Mouse (Mus musculus) urinary bladder, adult 2 months (tissue): Measurements from ENCODE around the gene Tcp11l1. TPM values are rescaled to one million over a fixed set of nuclear protein-coding genes. Genes with fewer than 3 reads are reported as not detected.

Experiments
- DNase-seq: peaks from one replicate; pipeline ENCODE4 v3.0.0; 2022; ENCODE audit warnings: low spot score
- polyA plus RNA-seq: library from polyadenylated mRNA; depleted of rRNA; stranded (reverse); fragments of >200 nt; gene quantifications from 2 replicates; pipeline ENCODE4 v1.2.3, GENCODE M21; 2012

Tcp11l1 gene
- polyA plus RNA-seq, 1 experiment = 13.8 TPM

- no peak for DNase-seq
Measured at GRCm38 (mm10) chr2:104712486-104712809, 479 bp upstream of the Tcp11l1 start.

GRCm38 (mm10) chr2:104710670-104711370, 1.1 kb downstream of the Tcp11l1 start:
- DNase-seq = no peak

- DNase-seq = no peak
Measured at GRCm38 (mm10) chr2:104709786-104710337, 2.1 kb downstream of the Tcp11l1 start.

- DNase-seq = no peak
Measured at GRCm38 (mm10) chr2:104704355-104704754, 7.6 kb downstream of the Tcp11l1 start.

GRCm38 (mm10) chr2:104703158-104703557, 8.8 kb downstream of the Tcp11l1 start:
- DNase-seq = no peak

GRCm38 (mm10) chr2:104699659-104700058, 12.3 kb downstream of the Tcp11l1 start:
- no peak for DNase-seq

GRCm38 (mm10) chr2:104692551-104692950, 19.4 kb downstream of the Tcp11l1 start:
- no peak for DNase-seq

- no peak for DNase-seq
Measured at GRCm38 (mm10) chr2:104690720-104691119, 21.2 kb downstream of the Tcp11l1 start.

GRCm38 (mm10) chr2:104688724-104689123, 23.2 kb downstream of the Tcp11l1 start:
- DNase-seq = no peak

GRCm38 (mm10) chr2:104688321-104688720, 23.6 kb downstream of the Tcp11l1 start:
- DNase-seq = no peak

- DNase-seq = no peak
Measured at GRCm38 (mm10) chr2:104687261-104687660, 24.7 kb downstream of the Tcp11l1 start.

GRCm38 (mm10) chr2:104685418-104685817, 26.6 kb downstream of the Tcp11l1 start:
- peak; percentile 53 for DNase-seq

GRCm38 (mm10) chr2:104684771-104685170, 27.2 kb downstream of the Tcp11l1 start:
- no peak for DNase-seq

GRCm38 (mm10) chr2:104677326-104677725, 34.6 kb downstream of the Tcp11l1 start:
- DNase-seq = no peak

GRCm38 (mm10) chr2:104671724-104672123, 40.2 kb downstream of the Tcp11l1 start:
- no peak for DNase-seq

- no peak for DNase-seq
Measured at GRCm38 (mm10) chr2:104669122-104669804, 42.7 kb downstream of the Tcp11l1 start.

GRCm38 (mm10) chr2:104663372-104664100, 48.4 kb downstream of the Tcp11l1 start:
- DNase-seq = no peak

- DNase-seq = no peak
Measured at GRCm38 (mm10) chr2:104658659-104659058, 53.3 kb downstream of the Tcp11l1 start.

GRCm38 (mm10) chr2:104615985-104616711, 95.8 kb downstream of the Tcp11l1 start:
- DNase-seq = no peak

- no peak for DNase-seq
Measured at GRCm38 (mm10) chr2:104614786-104615185, 97.2 kb downstream of the Tcp11l1 start.
